Mouse (Mus musculus) right cerebral cortex, adult 18-20 months (tissue): ENCODE results near the gene Olfr702.

Experiments used
- DNase-seq: peaks from one replicate; pipeline ENCODE4 v3.0.0; 2022; ENCODE audit warnings: mixed read lengths

Olfr702 gene

DNA sequence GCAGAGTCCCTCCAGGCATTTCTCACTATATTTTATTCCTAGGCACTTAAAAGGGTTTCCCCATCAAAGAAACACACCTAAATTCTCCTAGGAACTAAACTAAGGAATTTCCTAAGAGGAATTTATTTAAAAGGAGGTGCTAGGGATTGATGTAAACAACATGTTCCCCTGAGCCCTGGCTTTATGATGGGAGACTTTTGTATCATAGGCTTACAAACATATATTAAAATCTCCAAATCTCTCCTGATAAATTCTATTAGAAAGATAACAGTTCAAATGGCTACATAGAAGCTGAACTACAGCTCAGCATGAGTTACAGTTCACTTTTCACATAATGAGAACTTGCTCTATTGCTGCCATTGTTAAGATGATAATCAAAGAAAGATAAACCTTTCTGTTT lies at the start of gene Olfr702:
TSS of gene Olfr702 (minus strand) at position 101 of the 400 bp plus-strand sequence.
- no peak for DNase-seq

DNA sequence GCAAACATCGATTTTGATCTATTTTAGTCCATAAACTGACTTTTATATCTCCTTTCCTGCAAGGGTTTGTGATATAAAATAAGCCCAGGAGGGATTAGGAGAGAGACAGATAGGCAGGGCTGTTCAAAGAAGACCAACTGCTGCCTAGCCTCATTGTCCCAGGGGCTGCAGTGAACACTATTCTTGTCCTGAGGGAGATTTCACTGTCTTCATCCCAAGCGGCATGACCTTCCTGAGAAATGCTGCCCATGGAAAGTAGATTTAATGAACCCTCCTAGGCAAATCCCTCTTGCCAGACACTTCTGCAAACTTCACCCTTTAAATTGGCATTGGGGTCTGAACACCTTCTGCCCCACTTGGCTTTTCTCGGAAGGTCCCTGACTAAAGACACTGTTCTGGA lies 43.1 kb upstream of the Olfr702 start, which contains the start of gene Olfr705:
TSS of gene Olfr705 (minus strand) at position 101 of the 400 bp plus-strand sequence.
- no peak for DNase-seq

DNA sequence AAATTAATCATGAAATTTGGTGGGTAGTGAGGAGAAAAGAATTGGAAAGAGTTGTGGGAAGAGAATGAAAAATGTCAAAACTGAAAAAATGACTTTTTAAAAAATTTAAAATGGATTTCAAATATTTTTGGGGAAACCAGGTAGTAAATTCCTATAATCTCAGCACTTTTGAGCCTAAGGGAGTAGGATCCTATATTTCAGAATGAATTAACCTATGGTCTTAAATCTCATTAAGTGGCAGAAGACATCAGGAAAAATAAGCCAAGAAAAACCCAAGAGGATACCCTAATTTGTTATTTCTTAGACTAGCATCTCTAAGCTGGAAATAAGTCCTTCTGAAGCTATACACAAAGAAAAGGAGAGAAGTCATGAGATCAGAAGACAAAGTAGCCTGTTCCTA lies 29.2 kb upstream of the Olfr702 start, which contains the start of gene Olfr704:
TSS of gene Olfr704 (plus strand) at position 301 of the 400 bp plus-strand sequence.
- DNase-seq = no peak

DNA sequence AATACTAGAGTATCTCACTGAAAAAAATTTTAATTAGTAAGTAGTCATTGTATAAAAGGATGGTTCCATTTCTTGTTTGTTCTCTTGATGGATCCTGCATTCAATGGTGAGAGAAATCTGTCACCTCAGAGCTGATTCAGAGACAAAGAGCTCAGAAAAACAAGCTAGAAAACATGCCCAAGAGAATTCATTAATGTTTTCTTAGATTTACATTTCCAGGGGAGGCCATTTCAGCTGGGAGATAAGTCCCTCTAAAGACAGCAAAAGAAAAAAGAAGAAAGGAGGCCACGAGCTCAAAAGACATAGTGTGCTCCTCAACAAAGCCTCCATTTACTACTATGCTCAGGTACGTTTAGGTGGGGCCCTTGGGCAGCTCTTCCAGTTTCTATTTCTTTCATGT lies 9.4 kb upstream of the Olfr702 start, which contains the start of gene Olfr703:
TSS of gene Olfr703 (plus strand) at position 301 of the 400 bp plus-strand sequence.
- DNase-seq = no peak

DNA sequence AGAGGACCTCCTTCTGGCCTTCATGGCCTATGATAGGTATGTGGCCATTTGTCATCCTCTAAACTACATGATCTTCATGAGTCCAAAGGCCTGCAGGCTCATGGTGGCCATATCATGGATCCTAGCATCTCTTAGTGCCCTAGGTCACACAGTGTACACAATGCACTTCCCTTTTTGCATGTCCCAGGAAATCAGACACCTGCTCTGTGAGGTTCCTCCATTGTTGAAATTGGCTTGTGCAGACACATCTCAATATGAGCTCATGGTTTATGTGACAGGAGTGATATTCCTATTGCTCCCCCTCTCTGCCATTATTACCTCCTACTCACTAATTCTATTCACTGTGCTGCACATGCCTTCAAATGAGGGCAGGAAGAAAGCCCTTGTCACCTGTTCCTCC lies 15.3 kb downstream of the Olfr702 start:
- DNase-seq = no peak

DNA sequence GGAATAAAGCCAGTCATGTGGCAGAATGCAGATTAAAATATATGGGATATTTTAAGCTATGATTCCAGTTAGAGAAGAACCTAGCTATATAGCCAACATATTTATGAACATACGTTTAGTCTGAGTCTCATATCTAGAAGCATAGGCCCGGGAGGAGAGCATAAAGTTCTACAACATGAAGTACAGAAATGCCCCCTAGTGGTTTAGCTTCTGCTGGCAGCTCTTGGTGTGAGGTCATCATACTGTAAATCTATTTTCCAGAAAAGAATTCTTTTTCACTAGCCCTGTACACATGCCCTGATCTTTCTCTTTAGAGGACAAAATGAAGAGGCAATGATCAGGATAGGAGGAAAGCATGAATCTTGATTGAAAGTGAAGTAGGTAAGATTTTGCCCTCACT lies 17.9 kb downstream of the Olfr702 start:
- DNase-seq = no peak

DNA sequence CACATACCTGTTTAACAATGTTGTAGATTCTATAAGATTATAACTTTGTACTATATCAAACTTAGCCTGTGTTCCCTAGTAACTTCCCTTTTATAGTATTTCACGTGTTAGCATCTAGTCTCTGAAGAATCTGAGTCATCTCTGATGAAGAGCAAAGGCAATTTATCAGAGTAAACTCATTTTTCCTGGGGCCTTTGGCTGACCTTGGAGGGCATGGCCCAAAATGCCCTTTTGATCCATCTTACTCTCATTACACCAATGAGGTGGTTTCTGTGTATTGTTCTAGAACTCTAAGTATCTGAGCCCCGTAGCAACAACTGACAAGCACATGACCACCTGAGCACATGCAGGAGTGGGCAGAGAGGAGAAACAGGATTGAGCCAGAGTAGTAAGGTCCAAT lies 19.9 kb downstream of the Olfr702 start, which contains the start of gene Olfr701:
TSS of gene Olfr701 (plus strand) at position 301 of the 400 bp plus-strand sequence.
- no peak for DNase-seq

DNA sequence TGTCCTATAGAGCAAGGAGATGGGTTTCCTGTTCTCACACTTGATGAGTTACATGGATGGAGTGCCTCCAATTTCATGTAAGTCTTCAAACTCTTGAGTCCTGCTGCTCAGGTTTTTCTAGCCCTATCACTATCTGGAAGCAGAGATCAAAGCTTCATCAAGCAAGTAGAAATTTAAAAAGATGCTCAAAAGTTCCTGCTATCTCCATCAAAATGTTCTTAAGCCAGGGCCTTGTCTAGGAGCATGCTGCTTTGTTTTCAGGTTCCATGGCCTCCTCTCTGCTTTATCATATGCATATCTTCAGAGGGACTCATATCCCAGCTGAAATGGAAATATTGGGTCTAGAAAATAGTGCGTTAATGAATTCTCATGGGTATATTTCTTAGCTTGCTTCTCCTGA lies 25.0 kb downstream of the Olfr702 start, which contains the start of gene Olfr700:
TSS of gene Olfr700 (minus strand) at position 101 of the 400 bp plus-strand sequence.
- no peak for DNase-seq

DNA sequence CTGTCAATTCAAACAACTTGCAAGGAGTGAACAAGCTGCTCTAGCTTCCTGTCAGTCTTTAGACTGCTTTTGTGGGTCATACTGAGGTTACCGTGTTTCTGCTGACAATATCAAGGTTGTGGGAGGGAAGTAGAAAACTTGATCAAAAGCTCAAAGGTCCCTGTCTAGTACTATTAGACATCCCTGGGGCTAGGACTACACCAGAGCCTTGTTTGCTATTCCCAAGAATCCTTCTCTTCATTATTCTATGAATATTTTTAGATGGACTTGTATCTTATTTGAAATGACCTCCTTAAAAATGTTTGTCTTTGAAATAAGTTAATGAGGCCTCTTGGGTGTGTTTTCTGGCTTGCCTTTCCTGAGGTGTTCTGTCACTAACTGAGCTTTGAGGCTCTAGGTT lies 40.6 kb downstream of the Olfr702 start, which contains the start of gene Olfr699:
TSS of gene Olfr699 (minus strand) at position 101 of the 400 bp plus-strand sequence.
- DNase-seq = no peak

DNA sequence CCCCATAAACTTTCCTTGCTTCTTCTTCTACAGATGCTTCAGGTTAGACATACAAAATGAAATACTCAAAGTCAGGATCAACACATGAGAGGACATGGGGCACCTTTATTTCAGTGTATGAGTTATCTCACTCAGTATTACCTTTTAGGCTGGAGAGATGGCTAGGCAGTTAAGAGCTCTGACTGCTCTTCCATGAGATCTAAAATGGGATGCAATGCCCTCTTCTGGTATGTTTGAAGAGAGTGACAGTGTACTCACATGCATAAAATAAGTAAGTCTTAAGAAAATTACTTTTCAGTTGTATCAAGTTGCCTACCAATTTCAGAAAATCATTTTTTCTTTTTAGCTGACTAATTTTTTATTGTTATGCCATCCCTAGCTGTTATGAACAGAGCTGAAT lies 45.4 kb downstream of the Olfr702 start:
- no peak for DNase-seq
